Mouse (Mus musculus): ENCODE data around the gene Ackr2. TPM values are rescaled to one million over a fixed set of nuclear protein-coding genes. Genes with fewer than 3 reads are reported as not detected.

Ackr2 gene
- total and polyA plus RNA-seq, 3 experiments = not detected

DNA sequence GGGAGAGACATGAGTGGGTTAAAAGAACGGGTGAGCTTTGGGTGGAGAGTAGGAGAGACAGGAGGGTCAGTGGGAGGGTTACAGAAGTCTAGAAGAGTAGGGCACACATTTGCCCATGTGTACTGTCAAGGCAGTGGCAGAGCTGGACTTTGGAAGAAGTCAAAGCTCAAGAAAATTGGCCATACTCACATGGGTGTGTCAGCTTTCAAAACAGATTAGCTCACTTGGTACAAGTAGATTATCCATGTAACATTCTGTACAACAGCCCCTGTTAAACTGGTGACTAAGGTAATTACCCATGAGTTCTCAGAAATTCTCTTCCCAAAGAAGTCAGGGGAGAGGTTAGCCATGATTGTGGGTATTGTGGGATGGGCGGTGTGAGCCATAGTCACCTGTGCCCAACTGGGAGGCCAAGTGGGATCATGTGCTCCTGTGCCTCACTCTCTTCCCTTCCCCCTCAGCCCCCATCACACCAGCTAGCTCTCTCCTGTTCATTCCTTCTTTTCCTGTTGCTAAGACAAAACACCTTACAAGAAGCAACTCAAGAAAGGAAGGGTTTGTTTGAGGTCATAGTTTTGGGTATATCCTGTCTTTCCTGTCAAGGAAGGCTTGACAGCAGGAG lies 26.0 kb upstream of the Ackr2 start:
- peaks cover 1 to 3% of the 10 kb centered on the region in 2 experiments for H3K27me3 ChIP-seq (ENCODE audit: control insufficient read depth in 1 of 2, insufficient read depth in 2 of 2, low read length in 2 of 2)
- no peak overlapping the region for H3K4me3 ChIP-seq (ENCODE audit: control insufficient read depth in 1 of 2, insufficient read depth in 1 of 2, low read depth in 2 of 2, low read length in 2 of 2)
- no peak overlapping the region for H3K9ac ChIP-seq (ENCODE audit: control insufficient read depth, low read depth, low read length, poor library complexity, severe bottlenecking)
- H3K36me3 ChIP-seq (ENCODE audit: control insufficient read depth in 1 of 2, insufficient read depth in 2 of 2, low read length in 2 of 2) = no peaks in the 10 kb centered on the region
- H3K79me2 ChIP-seq (ENCODE audit: control insufficient read depth, insufficient read depth, low read length, poor library complexity) = no peaks in the 10 kb centered on the region
- no peak for DNase-seq (ENCODE audit: low read depth, low spot score)
- TF ChIP-seq MAZ (IDR thresholded peaks at IDR 0.05; ENCODE audit: low read depth, low read length) = no peak
- TF ChIP-seq USF1 (IDR thresholded peaks at IDR 0.05; ENCODE audit: low read depth, low read length) = no peak
- TF ChIP-seq NELFE (IDR thresholded peaks at IDR 0.05; ENCODE audit: low read depth, low read length) = no peak
- no peak for TF ChIP-seq GABPA (IDR thresholded peaks at IDR 0.05; ENCODE audit: low read depth, low read length)
- no peak for TF ChIP-seq POLR2AphosphoS5 (IDR thresholded peaks at IDR 0.05; ENCODE audit: borderline replicate concordance, low read depth, low read length)
- no peak for TF ChIP-seq JUND (IDR thresholded peaks at IDR 0.05; ENCODE audit: low read depth, low read length)
- no peak for TF ChIP-seq NRF1 (IDR thresholded peaks at IDR 0.05; ENCODE audit: insufficient read depth, low read depth, low read length, poor library complexity, severe bottlenecking)
- TF ChIP-seq ELF1 (IDR thresholded peaks at IDR 0.05; ENCODE audit: low read depth, low read length) = no peak
- no peak for TF ChIP-seq ZKSCAN1 (IDR thresholded peaks at IDR 0.05; ENCODE audit: low read depth, low read length)
- no peak for TF ChIP-seq E2F4 (IDR thresholded peaks at IDR 0.05; ENCODE audit: borderline replicate concordance, low read depth, low read length)
- TF ChIP-seq POLR2A (IDR thresholded peaks at IDR 0.05; ENCODE audit: control insufficient read depth in 1 of 2, insufficient read depth in 1 of 2, low read depth in 1 of 2, low read length in 2 of 2, poor library complexity in 1 of 2) = no peak
- no peak for TF ChIP-seq MAFK (IDR thresholded peaks at IDR 0.05; ENCODE audit: borderline replicate concordance, low read depth, low read length)
- no peak for TF ChIP-seq SIN3A (IDR thresholded peaks at IDR 0.05; ENCODE audit: low read length)
- no peak for TF ChIP-seq RAD21 (IDR thresholded peaks at IDR 0.05; ENCODE audit: low read depth, low read length)
- no peak for TF ChIP-seq ZMIZ1 (IDR thresholded peaks at IDR 0.05; ENCODE audit: low read depth, low read length)
- TF ChIP-seq CTCF (IDR thresholded peaks at IDR 0.05 in 2 of 3, conservative IDR thresholded peaks at IDR 0.05 in 1 of 3; ENCODE audit: control insufficient read depth in 1 of 3, insufficient read depth in 1 of 3, low read depth in 2 of 3, low read length in 3 of 3, poor library complexity in 1 of 3, severe bottlenecking in 1 of 3) = no peak
- no peak for TF ChIP-seq USF2 (IDR thresholded peaks at IDR 0.05; ENCODE audit: borderline replicate concordance in 1 of 2, insufficient read depth in 1 of 2, low read depth in 1 of 2, low read length in 2 of 2)
- no peak for TF ChIP-seq MYB (IDR thresholded peaks at IDR 0.05; ENCODE audit: low read depth, low read length)
- no peak for TF ChIP-seq SMC3 (IDR thresholded peaks at IDR 0.05; ENCODE audit: low read depth, low read length)
- TF ChIP-seq CHD1 (IDR thresholded peaks at IDR 0.05; ENCODE audit: low read depth, low read length) = no peak
- H3K9me3 ChIP-seq (replicated peaks; ENCODE audit: insufficient read depth, low read length) = no peaks in the 10 kb centered on the region
- no peak overlapping the region for H3K27ac ChIP-seq (ENCODE audit: control insufficient read depth, low read depth, low read length)
- no peaks in the 10 kb centered on the region for H3K4me1 ChIP-seq (ENCODE audit: control insufficient read depth in 1 of 2, insufficient read depth in 2 of 2, low read length in 2 of 2)

GRCm38 (mm10) chr9:121873578-121873977 lies 24.6 kb upstream of the Ackr2 start:
- Histone ChIP-seq H3K36me3 (ENCODE audit: control insufficient read depth in 1 of 2, insufficient read depth in 2 of 2, low read length in 2 of 2) (no peaks in the 10 kb centered on the region), H3K79me2 (ENCODE audit: control insufficient read depth, insufficient read depth, low read length, poor library complexity) (no peaks in the 10 kb centered on the region), H3K9me3 (replicated peaks; ENCODE audit: insufficient read depth, low read length) (no peaks in the 10 kb centered on the region), H3K9ac (ENCODE audit: control insufficient read depth, low read depth, low read length, poor library complexity, severe bottlenecking) (no peak overlapping the region), H3K27me3 (ENCODE audit: control insufficient read depth in 1 of 2, insufficient read depth in 2 of 2, low read length in 2 of 2) (peaks cover 0 to 3% of the 10 kb centered on the region in 2 experiments), H3K27ac (ENCODE audit: control insufficient read depth, low read depth, low read length) (no peak overlapping the region), H3K4me1 (ENCODE audit: control insufficient read depth in 1 of 2, insufficient read depth in 2 of 2, low read length in 2 of 2) (no peaks in the 10 kb centered on the region), H3K4me3 (ENCODE audit: control insufficient read depth in 1 of 2, insufficient read depth in 1 of 2, low read depth in 2 of 2, low read length in 2 of 2) (no peak overlapping the region)
- DNase-seq (ENCODE audit: low read depth, low spot score) = no peak
- no peak for TF ChIP-seq CHD2 (IDR thresholded peaks at IDR 0.05; ENCODE audit: low read length)
- no peak for TF ChIP-seq ZKSCAN1 (IDR thresholded peaks at IDR 0.05; ENCODE audit: low read depth, low read length)
- TF ChIP-seq CHD1 (IDR thresholded peaks at IDR 0.05; ENCODE audit: low read depth, low read length) = no peak
- TF ChIP-seq MAX (IDR thresholded peaks at IDR 0.05; ENCODE audit: low read length) = no peak
- no peak for TF ChIP-seq JUND (IDR thresholded peaks at IDR 0.05; ENCODE audit: low read depth, low read length)
- no peak for TF ChIP-seq UBTF (IDR thresholded peaks at IDR 0.05; ENCODE audit: borderline replicate concordance, insufficient read depth, low read depth, low read length)
- no peak for TF ChIP-seq MYC (IDR thresholded peaks at IDR 0.05; ENCODE audit: low read depth, low read length)
- no peak for TF ChIP-seq CTCF (IDR thresholded peaks at IDR 0.05 in 2 of 3, conservative IDR thresholded peaks at IDR 0.05 in 1 of 3; ENCODE audit: control insufficient read depth in 1 of 3, insufficient read depth in 1 of 3, low read depth in 2 of 3, low read length in 3 of 3, poor library complexity in 1 of 3, severe bottlenecking in 1 of 3)
- no peak for TF ChIP-seq NELFE (IDR thresholded peaks at IDR 0.05; ENCODE audit: low read depth, low read length)
- TF ChIP-seq MAFK (IDR thresholded peaks at IDR 0.05; ENCODE audit: borderline replicate concordance, low read depth, low read length) = no peak

All from MEL (cell line).